Mouse (Mus musculus) liver, adult (tissue): Measurements from ENCODE around the gene Stx18.

ENCODE experiments used
- GATA4 ChIP-seq: IDR thresholded peaks from 2 replicates; pipeline ENCODE4 v1.6.1; 2014; ENCODE audit warnings: mild to moderate bottlenecking, low read length; ENCODE audit not compliant: insufficient replicate concordance

Gene Stx18

GRCm38 (mm10) chr5:38038710-38039592 lies at the start of gene Stx18:
Gene Stx18 (plus strand): TSS chr5:38038742.
- no peak; the same call in 1 of the 2 replicates for TF ChIP-seq GATA4

GRCm38 (mm10) chr5:37992346-37992745 lies 46.2 kb upstream of the Stx18 start:
- no peak for TF ChIP-seq GATA4

GRCm38 (mm10) chr5:37998805-37999204 lies 39.7 kb upstream of the Stx18 start:
- TF ChIP-seq GATA4: no peak

GRCm38 (mm10) chr5:38002573-38002972 lies 36.0 kb upstream of the Stx18 start:
- TF ChIP-seq GATA4: no peak

DNA sequence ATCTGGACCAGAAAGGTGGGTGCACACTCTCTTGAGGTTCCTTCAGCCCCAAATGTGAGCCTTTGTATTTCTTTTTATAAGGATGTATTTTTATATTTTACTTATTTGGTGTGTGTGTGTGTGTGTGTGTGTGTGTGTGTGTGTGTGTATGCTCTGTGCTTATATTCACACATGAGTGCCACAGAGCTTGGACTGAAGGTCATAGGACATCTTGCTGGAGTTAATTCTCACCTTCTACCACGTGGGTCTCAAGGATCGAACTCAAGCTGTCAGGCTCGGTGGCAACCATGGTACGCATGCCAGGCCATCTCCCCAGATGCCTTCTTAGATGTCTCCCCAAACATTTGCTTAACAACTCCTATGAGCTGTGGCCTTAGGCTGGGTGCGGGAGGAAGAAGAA lies 33.8 kb upstream of the Stx18 start:
- TF ChIP-seq GATA4: no peak

DNA sequence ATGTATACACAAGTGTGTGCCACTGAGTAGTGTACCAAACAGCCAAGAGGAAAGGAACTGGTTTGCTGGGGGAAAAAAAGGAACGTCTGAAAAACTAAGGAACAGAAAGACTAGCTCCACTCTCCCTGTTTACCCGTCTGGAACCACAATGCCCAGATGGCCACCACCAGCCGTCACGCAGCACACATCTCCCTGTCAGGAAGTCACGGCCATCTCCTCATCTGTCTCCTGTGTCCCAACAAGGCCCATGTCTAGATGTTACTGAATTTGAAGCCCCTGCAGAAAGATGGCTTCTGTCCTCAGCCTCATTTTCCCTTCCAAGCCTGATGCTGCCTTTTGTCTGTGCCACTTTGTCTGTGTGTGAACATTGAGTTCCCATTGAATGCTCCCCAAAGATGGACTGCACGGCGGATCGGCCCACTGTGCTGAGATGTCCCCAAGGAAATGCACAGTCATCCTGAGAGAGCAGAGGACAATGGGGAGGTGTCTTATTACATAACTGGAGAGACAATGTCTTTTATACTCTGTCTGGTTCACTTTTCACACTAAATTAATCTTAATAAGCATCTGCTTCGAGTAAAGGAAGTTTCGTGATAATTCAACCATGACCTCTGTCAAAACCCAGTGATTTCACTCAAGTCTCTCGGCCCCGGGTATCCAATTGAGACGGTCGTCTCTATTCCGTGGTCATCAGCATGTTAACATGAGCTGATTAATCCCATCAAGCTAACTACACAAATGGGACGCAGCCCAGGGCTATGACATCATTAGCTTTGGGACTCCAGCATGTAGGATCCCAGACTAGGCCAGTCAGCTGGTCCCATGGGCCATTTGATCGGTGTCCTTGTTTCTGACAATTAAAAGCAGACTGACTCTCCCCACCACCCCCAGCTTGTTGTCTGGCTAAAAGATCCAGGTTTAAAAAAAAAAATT lies 31.9 kb upstream of the Stx18 start:
- TF ChIP-seq GATA4: no peak

DNA sequence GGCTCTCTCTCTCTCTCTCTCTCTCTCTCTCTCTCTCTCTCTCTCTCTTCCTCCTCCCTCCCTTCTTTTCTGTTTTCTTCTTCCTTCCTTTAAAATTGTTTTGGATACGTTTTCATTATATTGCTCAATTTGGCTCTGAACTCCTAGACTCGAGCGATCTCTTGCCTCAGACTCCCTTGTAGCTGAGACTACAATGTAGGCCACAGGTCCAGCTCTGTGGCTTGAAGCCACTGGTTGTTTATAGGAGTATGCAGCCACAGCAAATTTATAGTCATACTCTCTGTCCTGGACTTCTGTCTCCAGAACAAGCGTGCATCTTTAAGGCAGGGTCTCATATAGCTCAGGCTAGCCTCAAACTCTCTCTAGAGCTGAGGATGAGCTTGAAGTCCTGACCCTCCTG lies 29.5 kb upstream of the Stx18 start:
- no peak for TF ChIP-seq GATA4

DNA sequence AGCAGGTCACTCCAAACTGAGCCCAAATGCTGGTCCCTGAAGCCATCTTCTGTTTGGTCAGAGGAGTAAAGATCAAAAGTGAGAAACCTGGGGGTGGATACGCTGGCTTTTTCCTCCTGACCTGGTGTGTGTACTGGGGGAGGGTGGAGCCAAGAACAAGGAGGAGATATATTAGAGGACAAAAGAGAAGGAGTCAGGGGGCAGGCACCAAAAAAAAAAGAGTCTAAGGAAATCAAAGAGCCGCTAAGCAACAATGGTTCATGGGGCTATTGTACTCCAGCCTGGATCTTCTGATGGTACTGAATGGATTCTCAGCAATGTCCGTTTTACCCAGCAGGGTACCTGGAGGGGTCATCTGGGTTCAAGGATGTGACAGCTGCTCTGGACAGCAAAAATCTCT lies 23.6 kb upstream of the Stx18 start:
- no peak for TF ChIP-seq GATA4

GRCm38 (mm10) chr5:38016945-38017344 lies 21.6 kb upstream of the Stx18 start:
- TF ChIP-seq GATA4: no peak

DNA sequence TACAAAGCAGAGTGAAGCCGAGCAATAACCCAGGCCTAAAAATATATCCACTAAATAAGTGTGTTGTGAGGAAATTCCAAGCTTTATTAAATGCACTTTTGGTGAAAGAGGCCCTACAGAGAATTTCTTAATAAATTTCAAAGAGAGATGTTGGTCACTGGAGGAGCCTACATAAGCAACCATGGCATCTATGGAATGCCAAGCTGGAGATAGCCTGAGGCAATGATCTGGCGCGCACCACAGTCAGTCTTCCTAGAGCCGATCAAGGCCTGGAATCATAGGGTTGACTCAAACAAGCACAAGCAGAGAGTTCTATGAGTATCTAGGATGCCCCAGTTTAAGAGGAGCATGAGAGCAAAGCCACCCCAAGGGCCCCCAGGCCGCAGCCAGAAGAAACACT lies 10.9 kb upstream of the Stx18 start:
- no peak for TF ChIP-seq GATA4

DNA sequence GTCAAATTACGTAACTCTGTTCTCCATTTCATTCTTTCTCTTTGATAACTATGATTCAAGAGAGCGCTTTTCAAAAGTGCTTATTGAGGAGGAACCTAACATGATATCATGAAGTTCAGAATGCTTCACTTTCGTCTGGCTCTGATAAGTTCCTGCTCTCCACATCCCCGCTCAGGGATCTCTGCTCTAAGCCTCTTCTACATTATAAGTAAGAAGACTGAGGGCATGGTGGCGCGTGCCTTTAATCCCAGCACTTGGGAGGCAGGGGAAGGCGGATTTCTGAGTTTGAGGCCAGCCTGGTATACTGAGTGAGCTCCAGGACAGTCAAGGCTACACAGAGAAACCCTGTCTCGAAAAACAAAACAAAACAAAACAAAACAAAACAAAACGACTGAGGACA lies 268 bp upstream of the Stx18 start:
- TF ChIP-seq GATA4: no peak

DNA sequence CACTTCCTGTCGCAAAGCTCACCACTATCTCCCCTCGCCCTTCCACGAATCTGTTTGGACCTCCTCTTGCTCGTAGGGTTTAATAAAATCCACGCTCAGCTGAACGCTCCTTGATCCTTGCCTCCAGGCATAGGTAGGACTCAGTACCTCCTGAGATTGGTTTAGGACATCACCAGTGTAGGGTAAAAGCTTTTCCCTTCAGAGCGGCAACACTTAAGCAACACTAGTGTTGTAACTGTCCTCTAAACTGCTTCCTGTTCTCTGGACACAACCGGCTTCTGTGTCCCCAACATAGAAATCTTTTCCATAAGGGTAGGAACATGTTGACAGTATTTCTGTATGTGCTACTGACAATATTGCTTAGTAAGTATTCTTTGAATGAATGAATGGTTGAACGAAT lies 1.3 kb downstream of the Stx18 start:
- no peak for TF ChIP-seq GATA4

DNA sequence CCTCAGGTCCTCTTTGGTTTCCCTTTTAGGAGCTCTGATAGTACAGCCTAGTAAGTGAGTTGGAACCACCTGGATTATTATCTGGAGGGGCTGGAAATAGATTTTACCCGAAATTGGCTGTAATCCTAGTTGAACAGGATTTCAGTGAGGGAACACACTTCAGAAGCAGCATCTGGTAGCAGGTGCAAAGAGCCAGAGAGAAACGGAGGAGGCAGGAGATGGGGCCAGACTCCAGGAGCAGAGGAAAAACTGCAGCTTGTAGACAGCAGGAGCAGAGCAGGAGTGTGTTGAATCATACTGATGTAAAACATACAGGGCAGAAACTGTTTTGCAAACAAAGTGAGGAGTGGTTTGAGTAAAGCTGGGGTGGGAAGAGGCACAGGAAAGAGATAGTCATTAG lies 6.4 kb downstream of the Stx18 start:
- TF ChIP-seq GATA4: no peak

- TF ChIP-seq GATA4: no peak
Observed at GRCm38 (mm10) chr5:38048177-38048576, 9.6 kb downstream of the Stx18 start.

GRCm38 (mm10) chr5:38061051-38061450 lies 22.5 kb downstream of the Stx18 start:
- TF ChIP-seq GATA4: no peak

- TF ChIP-seq GATA4: no peak
Observed at GRCm38 (mm10) chr5:38062709-38063108, 24.2 kb downstream of the Stx18 start.
